Mouse (Mus musculus): Measurements from ENCODE around the gene Kif1a.

DNA sequence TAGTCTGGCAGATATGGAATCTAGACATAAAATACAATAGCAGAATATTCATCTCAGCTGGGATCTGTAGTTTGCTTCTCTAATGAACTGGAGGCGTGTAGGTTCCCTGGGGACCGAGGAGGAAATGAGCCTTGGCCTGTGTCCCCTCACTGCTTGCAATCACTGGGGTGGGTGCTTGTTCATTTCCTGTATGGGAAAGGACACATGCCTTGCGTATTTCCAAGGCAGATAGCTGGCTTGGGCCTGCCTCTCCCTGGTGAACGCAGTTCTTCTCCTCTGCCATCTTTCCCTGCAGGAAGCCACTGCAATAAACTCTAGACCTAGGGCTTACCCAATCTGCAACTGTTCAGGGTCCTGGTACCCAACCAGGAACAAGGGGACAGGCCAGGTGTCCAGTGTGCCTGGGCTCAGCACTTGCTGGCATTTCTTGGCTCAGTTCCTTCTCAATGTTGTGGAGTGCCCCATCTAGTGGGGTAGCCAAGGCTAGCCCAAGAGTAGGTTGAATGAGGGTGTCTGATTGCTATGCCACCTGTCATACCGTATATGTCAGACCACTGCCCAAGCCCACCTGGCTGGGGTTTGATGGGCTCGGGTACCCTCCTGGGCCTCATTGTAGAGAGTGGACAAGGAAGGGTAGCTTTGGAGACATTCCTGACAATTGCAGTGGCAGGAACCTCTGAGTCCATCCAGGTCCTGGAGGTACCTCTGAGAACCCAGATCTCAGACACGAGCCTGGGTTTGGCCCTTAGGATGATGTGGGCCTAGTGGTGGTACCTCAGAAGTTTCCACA, 120.5 kb downstream of the Kif1a start:
- TF ChIP-seq POLR2AphosphoS5 (IDR thresholded peaks at IDR 0.05; ENCODE audit: borderline replicate concordance, low read depth, low read length) (no peak), EP300 (IDR thresholded peaks at IDR 0.05; ENCODE audit: low read depth in 1 of 2, low read length in 2 of 2) (no peak), ZMIZ1 (IDR thresholded peaks at IDR 0.05; ENCODE audit: low read depth, low read length) (no peak), ZC3H11A (IDR thresholded peaks at IDR 0.05; ENCODE audit: low read depth, low read length) (no peak), CTCF (IDR thresholded peaks at IDR 0.05 in 2 of 3, conservative IDR thresholded peaks at IDR 0.05 in 1 of 3; ENCODE audit: control insufficient read depth in 1 of 3, insufficient read depth in 1 of 3, low read depth in 2 of 3, low read length in 3 of 3, poor library complexity in 1 of 3, severe bottlenecking in 1 of 3) (no peak), POLR2A (IDR thresholded peaks at IDR 0.05; ENCODE audit: control insufficient read depth in 1 of 2, insufficient read depth in 1 of 2, low read depth in 1 of 2, low read length in 2 of 2, poor library complexity in 1 of 2) (no peak), HCFC1 (IDR thresholded peaks at IDR 0.05; ENCODE audit: low read depth, low read length) (no peak), E2F4 (IDR thresholded peaks at IDR 0.05; ENCODE audit: borderline replicate concordance, low read depth, low read length) (no peak)

Data from MEL (cell line).